Mouse (Mus musculus): ENCODE results near the gene Slit3. TPM values are rescaled to one million over a fixed set of nuclear protein-coding genes. Genes with fewer than 3 reads are reported as not detected.

Slit3 gene
- polyA plus RNA-seq, 2 experiments, result 0.20 to 0.23 TPM

- H3K9ac ChIP-seq (replicated peaks), result no peak overlapping the region
- peaks cover 0 to 8% of the 10 kb centered on the region in 2 experiments; a peak in 1 of 4 replicates for H3K4me1 ChIP-seq (replicated peaks; ENCODE audit: control insufficient read depth in 2 of 2, insufficient read depth in 2 of 2, low read length in 1 of 2)
- no peaks in the 10 kb centered on the region for H3K9me3 ChIP-seq (ENCODE audit: control insufficient read depth, low read length)
- H3K4me3 ChIP-seq (ENCODE audit: insufficient read depth in 1 of 2, low read depth in 2 of 2, low read length in 2 of 2), result no peak overlapping the region
- DNase-seq (ENCODE audit: low read depth in 3 of 3, low spot score in 3 of 3) (no peak), ATAC-seq (ENCODE audit: insufficient read depth) (no peak)
- H3K36me3 ChIP-seq (replicated peaks; ENCODE audit: control insufficient read depth, insufficient read depth, low read depth), result no peaks in the 10 kb centered on the region
- no peak for TF ChIP-seq CTCF (IDR thresholded peaks at IDR 0.05; ENCODE audit: low read depth)
- TF ChIP-seq EP300 (IDR thresholded peaks at IDR 0.05; ENCODE audit: low read depth), result no peak
- WGBS (ENCODE audit: insufficient replicate concordance), result 64% methylated on average over 5 of the region's 5 CpGs
- no peak overlapping the region for H3K27ac ChIP-seq
- no peak overlapping the region for H3K4me2 ChIP-seq (ENCODE audit: low read depth)
- H3K27me3 ChIP-seq (ENCODE audit: control insufficient read depth, insufficient read depth, low read length), result no peaks in the 10 kb centered on the region
Observed at GRCm38 (mm10) chr11:35473617-35473996, 352.6 kb downstream of the Slit3 start.

- Histone ChIP-seq H3K27ac (no peak overlapping the region), H3K9ac (replicated peaks) (no peak overlapping the region), H3K36me3 (replicated peaks; ENCODE audit: control insufficient read depth, insufficient read depth, low read depth) (no peaks in the 10 kb centered on the region), H3K4me3 (ENCODE audit: insufficient read depth in 1 of 2, low read depth in 2 of 2, low read length in 2 of 2) (no peak overlapping the region), H3K4me2 (ENCODE audit: low read depth) (no peak overlapping the region), H3K9me3 (ENCODE audit: control insufficient read depth, low read length) (no peaks in the 10 kb centered on the region), H3K4me1 (replicated peaks; ENCODE audit: control insufficient read depth in 2 of 2, insufficient read depth in 2 of 2, low read length in 1 of 2) (peaks cover 4 to 13% of the 10 kb centered on the region in 2 experiments; a peak in 3 of 4 replicates), H3K27me3 (ENCODE audit: control insufficient read depth, insufficient read depth, low read length) (no peaks in the 10 kb centered on the region)
- TF ChIP-seq CTCF (IDR thresholded peaks at IDR 0.05; ENCODE audit: low read depth), result no peak
- TF ChIP-seq EP300 (IDR thresholded peaks at IDR 0.05; ENCODE audit: low read depth), result no peak
- ATAC-seq (ENCODE audit: insufficient read depth), result no peak
- DNase-seq (ENCODE audit: low read depth in 3 of 3, low spot score in 3 of 3), result no peak
- WGBS (ENCODE audit: insufficient replicate concordance), result 66% methylated on average over 8 of the region's 8 CpGs
Observed at GRCm38 (mm10) chr11:35480146-35480545, 359.1 kb downstream of the Slit3 start.

- ATAC-seq (ENCODE audit: insufficient read depth) (peak; percentile 91), DNase-seq (ENCODE audit: low read depth in 3 of 3, low spot score in 3 of 3) (peak in 2 of 3 experiments; percentile 12 to 20)
- H3K36me3 ChIP-seq (replicated peaks; ENCODE audit: control insufficient read depth, insufficient read depth, low read depth), result no peaks in the 10 kb centered on the region
- H3K4me1 ChIP-seq (replicated peaks; ENCODE audit: control insufficient read depth in 2 of 2, insufficient read depth in 2 of 2, low read length in 1 of 2), result peaks cover 4 to 13% of the 10 kb centered on the region in 2 experiments; a peak in 3 of 4 replicates
- no peaks in the 10 kb centered on the region for H3K27me3 ChIP-seq (ENCODE audit: control insufficient read depth, insufficient read depth, low read length)
- H3K4me3 ChIP-seq (ENCODE audit: insufficient read depth in 1 of 2, low read depth in 2 of 2, low read length in 2 of 2), result no peak overlapping the region
- no peak overlapping the region for H3K27ac ChIP-seq
- H3K9me3 ChIP-seq (ENCODE audit: control insufficient read depth, low read length), result no peaks in the 10 kb centered on the region
- peak overlapping the region; percentile 31; the same call in 1 of the 2 replicates for H3K4me2 ChIP-seq (ENCODE audit: low read depth)
- WGBS (ENCODE audit: insufficient replicate concordance), result 26% methylated on average over 9 of the region's 9 CpGs
- TF ChIP-seq CTCF (IDR thresholded peaks at IDR 0.05; ENCODE audit: low read depth) (no peak), EP300 (IDR thresholded peaks at IDR 0.05; ENCODE audit: low read depth) (peak; percentile 44; the same call in 1 of the 2 replicates)
- H3K9ac ChIP-seq (replicated peaks), result no peak overlapping the region; the same call in 1 of the 2 replicates
Observed at GRCm38 (mm10) chr11:35481611-35482363, 360.8 kb downstream of the Slit3 start.

- H3K27me3 ChIP-seq (ENCODE audit: control insufficient read depth, insufficient read depth, low read length), result no peaks in the 10 kb centered on the region; the same call in 1 of the 2 replicates
- no peak for ATAC-seq (ENCODE audit: insufficient read depth)
- no peaks in the 10 kb centered on the region for H3K36me3 ChIP-seq (replicated peaks; ENCODE audit: control insufficient read depth, insufficient read depth, low read depth)
- no peak overlapping the region for H3K9ac ChIP-seq (replicated peaks)
- no peak for TF ChIP-seq EP300 (IDR thresholded peaks at IDR 0.05; ENCODE audit: low read depth)
- TF ChIP-seq CTCF (IDR thresholded peaks at IDR 0.05; ENCODE audit: low read depth), result no peak
- 64% methylated on average over 5 of the region's 5 CpGs for WGBS (ENCODE audit: insufficient replicate concordance)
- H3K4me3 ChIP-seq (ENCODE audit: insufficient read depth in 1 of 2, low read depth in 2 of 2, low read length in 2 of 2), result no peak overlapping the region
- H3K4me2 ChIP-seq (ENCODE audit: low read depth), result no peak overlapping the region
- DNase-seq (ENCODE audit: low read depth in 3 of 3, low spot score in 3 of 3), result no peak
- no peaks in the 10 kb centered on the region for H3K9me3 ChIP-seq (ENCODE audit: control insufficient read depth, low read length)
- no peak overlapping the region for H3K27ac ChIP-seq
- H3K4me1 ChIP-seq (replicated peaks; ENCODE audit: control insufficient read depth in 2 of 2, insufficient read depth in 2 of 2, low read length in 1 of 2), result peaks cover 0 to 2% of the 10 kb centered on the region in 2 experiments; a peak in 1 of 4 replicates
Observed at GRCm38 (mm10) chr11:35487966-35488365, 366.9 kb downstream of the Slit3 start.

- Histone ChIP-seq H3K27ac (no peak overlapping the region), H3K4me3 (ENCODE audit: insufficient read depth in 1 of 2, low read depth in 2 of 2, low read length in 2 of 2) (no peak overlapping the region), H3K36me3 (replicated peaks; ENCODE audit: control insufficient read depth, insufficient read depth, low read depth) (no peaks in the 10 kb centered on the region), H3K4me1 (replicated peaks; ENCODE audit: control insufficient read depth in 2 of 2, insufficient read depth in 2 of 2, low read length in 1 of 2) (no peaks in the 10 kb centered on the region), H3K4me2 (ENCODE audit: low read depth) (no peak overlapping the region), H3K27me3 (ENCODE audit: control insufficient read depth, insufficient read depth, low read length) (no peaks in the 10 kb centered on the region; the same call in 1 of the 2 replicates), H3K9me3 (ENCODE audit: control insufficient read depth, low read length) (no peaks in the 10 kb centered on the region), H3K9ac (replicated peaks) (no peak overlapping the region)
- DNase-seq (ENCODE audit: low read depth in 3 of 3, low spot score in 3 of 3), result no peak
- 51% methylated on average over 5 of the region's 5 CpGs for WGBS (ENCODE audit: insufficient replicate concordance)
- TF ChIP-seq EP300 (IDR thresholded peaks at IDR 0.05; ENCODE audit: low read depth), result no peak
- no peak for ATAC-seq (ENCODE audit: insufficient read depth)
Observed at GRCm38 (mm10) chr11:35491701-35492100, 370.7 kb downstream of the Slit3 start.

Data from liver, embryonic 14.5 days (tissue).